Mouse (Mus musculus): ENCODE measurements around the gene Urgcp.

- TF ChIP-seq POLR2A (IDR thresholded peaks at IDR 0.05; ENCODE audit: control insufficient read depth, low read depth, low read length) (no peak), CTCF (IDR thresholded peaks at IDR 0.05; ENCODE audit: control insufficient read depth, insufficient read depth, insufficient replicate concordance, low read depth, low read length) (no peak)
Observed at GRCm38 (mm10) chr11:5805711-5806110, 43.5 kb upstream of the Urgcp start.

All from testis, adult 2 months (tissue).